Mouse (Mus musculus): ENCODE results near the gene Adck2. TPM values are rescaled to one million over a fixed set of nuclear protein-coding genes. Genes with fewer than 3 reads are reported as not detected.

Adck2 gene
- 10 to 100 TPM; 19.2 to 19.4 TPM for total RNA-seq (2021)

DNA sequence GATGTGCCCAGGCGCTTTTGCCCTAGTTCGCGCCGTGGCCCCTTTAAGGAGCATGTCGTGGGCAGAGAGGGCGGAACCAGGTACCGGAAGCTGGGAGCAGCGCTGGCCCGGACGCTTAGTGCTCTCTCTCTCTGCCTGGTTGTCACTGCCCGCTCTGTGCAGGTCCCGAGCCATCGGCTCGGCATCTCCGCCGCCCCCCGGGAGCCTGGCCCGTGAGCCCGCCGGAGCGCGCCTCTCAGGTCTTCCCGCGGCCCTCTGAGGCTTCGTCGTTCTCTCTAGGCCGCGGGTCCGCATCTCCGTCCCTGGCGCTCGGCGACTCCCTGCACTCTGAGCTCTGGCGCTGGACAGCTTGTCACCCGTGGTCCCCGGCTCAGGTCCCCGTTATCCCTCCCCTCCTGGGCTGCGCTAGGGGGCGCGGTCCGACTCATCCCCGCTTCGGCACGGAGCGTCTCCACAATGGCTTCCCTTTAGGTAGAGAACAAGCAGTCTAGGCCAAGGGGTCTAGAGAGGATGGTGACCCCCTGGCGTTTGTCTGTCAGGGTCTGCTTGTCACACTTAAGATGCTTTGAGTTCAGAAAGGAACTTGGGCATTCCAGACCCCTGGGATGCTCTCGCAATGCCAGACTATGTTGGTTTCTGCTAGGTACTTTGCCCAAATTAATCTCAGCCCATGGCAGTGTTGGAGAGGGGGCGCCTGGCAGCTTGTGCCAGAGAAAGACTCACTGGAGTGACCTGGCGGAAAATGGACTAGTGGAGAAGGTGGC, at the start of gene Adck2:
TSS of gene Adck2 (plus strand) at position 83 of the 764 bp plus-strand sequence.
- intact Hi-C loops (cut with DNase I), result loop anchor here (2.0 kb wide), 1 partner anchor 207 kb away; no protein-coding TSS in a partner anchor

DNA sequence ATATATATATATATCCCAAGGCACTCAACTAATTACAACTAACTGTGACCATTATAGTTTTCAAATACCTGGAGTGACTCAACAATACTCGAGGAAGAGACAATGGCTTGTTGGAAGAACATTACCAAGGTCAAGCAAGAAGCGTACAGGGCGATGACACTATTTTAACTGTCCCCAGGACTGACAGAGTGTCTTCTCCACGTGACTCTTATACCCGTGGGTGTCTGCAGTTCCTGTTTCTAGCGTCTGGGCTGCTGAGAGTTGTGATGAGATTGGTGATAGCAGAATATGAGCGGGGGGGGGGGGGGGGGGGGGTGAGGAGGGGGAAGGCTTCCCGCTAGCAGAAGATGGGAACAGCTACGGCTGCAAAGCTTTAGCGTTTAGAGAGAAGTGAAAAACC, 46.9 kb upstream of the Adck2 start:
- no peak for DNase-seq
- intact Hi-C loops (cut with DNase I), result no loop called here

More for the DNA sequence above, at the start of gene Adck2:
- DNase-seq, result peak; percentile 85

DNA sequence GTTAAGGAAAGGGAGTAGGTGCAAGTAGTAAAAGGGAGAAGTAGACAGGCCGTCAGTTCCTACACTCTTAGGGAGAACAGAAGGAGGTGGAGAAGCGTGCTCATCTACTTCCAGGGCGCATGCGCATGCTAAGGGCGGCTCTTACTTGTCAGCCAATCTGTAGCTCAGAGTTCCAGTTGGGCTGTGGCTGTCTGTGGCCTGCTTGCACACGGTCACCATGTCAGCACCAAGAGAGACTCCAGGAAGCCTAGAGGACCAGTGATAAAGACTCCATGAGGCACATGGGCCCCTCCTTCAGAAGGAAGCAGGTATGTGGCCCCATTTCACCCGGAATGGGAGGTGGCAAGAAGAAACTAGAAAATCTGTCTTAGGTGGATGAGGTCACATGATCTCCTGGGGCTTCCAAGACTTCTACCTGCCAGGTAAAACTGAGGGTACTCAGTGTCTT, 46.3 kb upstream of the Adck2 start:
- peak; percentile 39 to 48 for DNase-seq
- intact Hi-C loops (cut with DNase I), result no loop called here

DNA sequence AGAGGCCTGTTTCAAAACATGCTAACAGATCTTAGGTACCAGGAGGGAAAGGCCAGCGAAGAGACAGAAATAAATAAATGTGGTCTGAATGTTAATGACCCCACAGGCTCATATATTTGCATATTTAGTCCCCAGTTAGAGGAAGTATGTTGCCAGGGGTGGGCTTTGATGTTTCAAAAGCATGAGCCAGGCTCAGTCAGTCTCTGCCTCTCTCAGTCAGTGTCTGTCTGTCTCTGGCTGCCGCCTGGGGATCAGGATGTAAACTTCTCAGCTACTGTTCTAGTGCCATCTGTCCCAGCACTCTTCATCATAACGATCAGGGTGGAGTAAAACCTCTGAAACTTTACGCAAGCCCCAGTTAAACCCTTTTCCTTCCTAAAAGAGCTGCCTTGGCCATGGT, 45.9 kb upstream of the Adck2 start:
- intact Hi-C loops (cut with DNase I), result no loop called here
- no peak for DNase-seq

DNA sequence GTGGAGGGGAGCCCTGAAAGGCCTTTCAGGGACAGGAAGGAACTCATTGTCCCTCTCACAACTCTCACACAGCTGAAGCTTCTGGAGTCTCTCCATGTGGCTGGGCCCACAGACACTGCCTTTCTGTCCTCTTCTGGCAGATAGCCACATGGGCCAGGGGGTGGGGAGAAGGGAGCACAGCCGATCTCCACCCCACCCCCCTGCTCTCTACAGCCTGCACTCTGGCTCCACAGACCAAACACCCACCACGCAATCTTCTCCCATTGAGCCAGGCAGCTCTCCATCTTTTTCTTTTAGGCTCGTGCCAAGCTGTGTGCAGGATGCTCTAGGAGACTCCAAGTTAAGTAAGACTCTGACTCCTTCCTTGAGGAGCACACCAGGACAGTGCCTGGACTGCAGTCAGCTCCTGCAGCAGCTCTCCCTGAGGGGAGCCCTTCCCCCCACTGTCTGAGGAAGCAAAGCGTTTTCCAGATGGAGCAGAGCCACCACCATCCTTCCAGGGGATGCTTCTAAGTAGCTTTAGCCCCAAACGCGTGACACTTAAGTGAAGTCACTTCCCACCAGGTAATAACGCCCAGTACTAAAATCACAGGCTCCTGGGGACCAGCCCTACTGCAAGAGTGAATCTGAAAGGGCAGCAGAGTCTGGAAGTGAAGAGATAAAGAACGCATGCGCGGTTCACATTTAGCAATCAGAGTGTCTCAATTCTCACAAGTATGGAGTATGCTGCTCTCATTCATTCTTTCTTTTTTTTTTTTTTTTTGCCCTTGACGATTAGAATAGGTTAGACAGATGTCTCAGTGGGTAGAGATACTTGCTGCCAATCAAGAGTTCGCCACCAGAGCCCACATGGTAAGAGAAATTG, 44.8 kb upstream of the Adck2 start:
- intact Hi-C loops (cut with DNase I), result no loop called here
- DNase-seq, result peak; percentile 85 to 86

DNA sequence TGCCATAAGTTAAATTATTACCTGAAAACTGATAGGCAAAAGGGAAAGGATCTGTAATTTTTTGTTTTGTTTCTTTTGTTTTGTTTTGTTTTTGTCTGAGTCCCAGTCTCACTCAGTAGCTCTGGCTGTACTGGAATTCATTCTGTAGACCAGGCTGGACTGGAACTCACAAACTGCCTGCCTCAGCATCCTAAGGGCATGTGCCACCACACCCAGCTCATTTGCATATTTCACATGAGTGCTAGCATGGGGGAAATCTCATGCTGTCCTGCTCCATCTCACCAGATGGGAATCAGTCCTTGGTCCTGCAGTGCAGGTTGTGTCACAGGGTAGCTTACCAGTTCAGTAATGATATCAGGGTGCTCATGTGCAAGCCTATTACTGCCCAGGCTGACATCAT, 38.7 kb upstream of the Adck2 start:
- DNase-seq, result no peak
- intact Hi-C loops (cut with DNase I), result no loop called here

DNA sequence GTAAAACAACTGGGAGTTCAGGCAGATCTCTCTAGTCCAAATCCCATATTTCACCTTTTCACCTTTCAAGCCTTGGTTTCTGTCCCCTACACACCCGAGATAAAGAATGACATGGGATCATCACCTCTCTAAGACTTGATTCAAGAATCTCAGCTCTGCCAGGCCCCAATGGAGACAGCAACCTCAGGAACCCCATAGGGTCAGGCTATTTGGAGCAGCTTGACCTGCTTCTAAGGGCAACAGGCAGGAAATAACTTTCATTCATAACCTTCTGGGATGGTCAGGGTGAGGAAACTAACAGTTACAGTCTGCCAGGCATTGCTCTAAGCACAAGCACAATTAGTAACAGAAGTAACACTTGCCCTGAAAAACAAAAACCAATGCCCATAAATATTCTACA, 37.1 kb upstream of the Adck2 start:
- intact Hi-C loops (cut with DNase I), result no loop called here
- DNase-seq, result no peak

DNA sequence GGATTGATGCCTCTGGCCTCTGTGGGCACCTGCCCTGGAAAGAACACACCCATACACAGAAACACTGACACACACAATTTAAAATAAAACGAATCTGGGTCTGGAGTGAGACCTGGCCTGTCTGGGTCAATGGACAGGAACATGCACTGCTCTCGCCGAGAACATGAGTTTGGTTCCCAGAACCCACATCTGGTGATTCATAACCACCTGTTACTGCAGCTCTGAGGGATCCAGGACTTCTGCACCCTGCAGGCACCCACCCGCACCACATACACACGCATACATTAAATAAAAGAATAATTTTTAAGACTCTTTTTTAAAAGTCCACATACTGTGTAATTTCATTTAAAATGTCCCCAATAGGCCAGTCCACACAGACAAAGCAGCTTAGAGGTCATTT, 36.4 kb upstream of the Adck2 start:
- no peak for DNase-seq
- intact Hi-C loops (cut with DNase I), result no loop called here

DNA sequence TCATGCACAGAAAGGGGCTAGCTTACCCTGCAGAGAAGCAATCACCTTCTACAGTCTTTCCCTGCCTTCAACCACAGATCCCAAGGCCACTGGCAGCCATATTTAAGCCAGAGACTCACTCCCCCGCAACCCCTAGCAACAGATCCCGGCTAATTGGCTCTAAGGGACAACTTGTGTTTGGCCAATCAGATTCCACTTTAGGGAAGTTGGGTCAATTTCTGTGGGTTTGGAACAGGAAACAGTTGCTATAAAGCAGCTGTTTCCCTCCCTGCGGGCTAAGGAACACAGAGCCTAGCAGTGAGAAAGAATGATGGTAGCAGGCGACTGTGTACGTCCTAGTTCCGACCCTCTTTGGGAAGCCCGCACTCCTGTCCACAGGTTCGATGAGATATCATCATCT, 35.4 kb upstream of the Adck2 start:
- DNase-seq, result peak in 1 of 2 experiments; percentile 31
- intact Hi-C loops (cut with DNase I), result no loop called here

DNA sequence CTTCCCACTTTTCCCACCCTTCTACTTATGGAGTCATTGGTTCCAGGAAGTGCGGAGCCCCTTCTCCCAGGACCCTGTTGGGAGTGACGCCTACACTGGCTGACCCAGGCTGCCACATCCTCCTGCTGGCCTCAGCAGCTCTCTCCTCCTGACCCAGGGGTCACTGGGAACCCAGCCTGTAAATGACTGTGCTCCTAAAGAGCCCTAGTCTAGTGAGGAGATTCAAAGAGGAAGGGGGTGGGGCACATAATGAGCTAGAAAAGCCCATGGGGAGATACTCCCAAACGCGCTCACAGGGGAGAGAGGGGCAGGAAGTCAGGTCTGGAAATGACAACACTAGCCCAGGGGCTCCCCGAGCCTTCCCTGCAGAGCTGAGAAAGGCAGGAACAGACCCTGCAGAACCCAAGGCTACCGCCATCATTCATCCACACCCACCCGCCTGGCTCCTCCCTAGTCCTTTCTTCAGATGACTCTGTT, 34.0 kb upstream of the Adck2 start:
- DNase-seq, result peak; percentile 79 to 81
- intact Hi-C loops (cut with DNase I), result loop anchor here (2.0 kb wide), 1 partner anchor 15 kb away; no protein-coding TSS in a partner anchor

DNA sequence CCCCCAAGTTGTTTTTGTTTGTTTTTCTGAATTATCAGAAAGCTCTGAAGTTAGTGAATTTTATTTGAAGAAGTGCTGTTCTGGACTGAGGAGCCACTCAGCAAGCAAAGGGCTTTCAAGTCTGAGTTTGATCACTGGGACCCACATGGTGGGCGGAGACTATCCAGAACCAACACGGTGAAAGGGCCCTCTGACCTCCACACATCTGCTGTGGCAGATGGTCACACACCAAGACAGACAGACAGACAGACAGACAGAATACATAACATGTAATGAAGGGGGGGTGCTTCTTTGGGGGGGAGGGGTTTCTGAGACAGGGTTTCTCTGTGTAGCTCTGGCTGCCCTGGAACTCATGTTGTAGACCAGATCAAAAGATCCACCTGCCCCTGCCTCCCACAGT, 33.1 kb upstream of the Adck2 start:
- DNase-seq, result no peak
- intact Hi-C loops (cut with DNase I), result loop anchor here (2.0 kb wide), 1 partner anchor 14 kb away; no protein-coding TSS in a partner anchor

DNA sequence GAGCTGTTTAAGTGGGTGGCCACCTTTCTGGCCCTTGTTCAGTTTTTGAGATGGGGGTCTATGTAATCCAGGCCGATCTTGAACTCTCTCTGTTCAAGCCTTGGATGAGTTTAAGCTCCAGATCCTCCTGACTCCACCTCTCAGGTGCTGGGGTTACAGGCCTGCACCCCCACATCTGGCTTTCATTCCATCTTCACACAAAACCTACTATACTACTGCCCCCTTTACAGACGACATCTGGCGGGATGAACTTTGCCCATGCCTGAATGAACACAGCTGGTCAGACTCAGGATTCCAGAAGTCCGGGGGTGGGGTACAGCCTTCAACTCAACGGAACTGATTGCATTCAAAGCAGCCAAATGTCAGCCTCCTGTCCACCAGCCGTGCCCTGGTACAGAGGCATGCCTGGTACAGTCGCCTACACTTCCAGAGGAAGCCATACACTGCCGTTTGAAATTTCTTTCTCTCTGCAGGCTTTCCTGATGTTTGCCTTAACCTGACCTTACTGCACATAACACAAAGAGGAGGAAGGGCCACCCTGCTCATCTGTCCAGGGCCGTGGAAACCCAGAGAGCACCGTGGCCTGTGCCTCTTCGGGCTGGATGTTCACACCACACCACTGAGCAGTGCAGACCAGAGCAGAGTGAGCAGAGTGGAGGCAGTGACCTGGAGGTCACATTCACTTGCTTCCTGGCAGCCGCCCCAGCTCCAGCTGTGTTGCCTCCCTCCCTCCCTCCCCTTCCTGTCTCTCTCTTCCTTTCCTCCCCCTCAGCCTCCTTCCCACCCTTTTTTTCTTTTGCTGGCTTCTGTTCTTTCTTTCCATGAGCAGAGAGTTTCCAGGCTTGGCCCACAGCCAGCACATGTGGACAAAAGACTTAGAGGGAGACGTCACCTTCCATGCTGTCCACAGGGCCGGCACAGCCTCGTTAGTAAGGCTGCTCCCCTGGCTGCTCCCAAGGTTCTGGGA, 30.8 kb upstream of the Adck2 start:
- intact Hi-C loops (cut with DNase I), result loop anchor here (2.0 kb wide), 1 partner anchor 28 kb away; no protein-coding TSS in a partner anchor

DNA sequence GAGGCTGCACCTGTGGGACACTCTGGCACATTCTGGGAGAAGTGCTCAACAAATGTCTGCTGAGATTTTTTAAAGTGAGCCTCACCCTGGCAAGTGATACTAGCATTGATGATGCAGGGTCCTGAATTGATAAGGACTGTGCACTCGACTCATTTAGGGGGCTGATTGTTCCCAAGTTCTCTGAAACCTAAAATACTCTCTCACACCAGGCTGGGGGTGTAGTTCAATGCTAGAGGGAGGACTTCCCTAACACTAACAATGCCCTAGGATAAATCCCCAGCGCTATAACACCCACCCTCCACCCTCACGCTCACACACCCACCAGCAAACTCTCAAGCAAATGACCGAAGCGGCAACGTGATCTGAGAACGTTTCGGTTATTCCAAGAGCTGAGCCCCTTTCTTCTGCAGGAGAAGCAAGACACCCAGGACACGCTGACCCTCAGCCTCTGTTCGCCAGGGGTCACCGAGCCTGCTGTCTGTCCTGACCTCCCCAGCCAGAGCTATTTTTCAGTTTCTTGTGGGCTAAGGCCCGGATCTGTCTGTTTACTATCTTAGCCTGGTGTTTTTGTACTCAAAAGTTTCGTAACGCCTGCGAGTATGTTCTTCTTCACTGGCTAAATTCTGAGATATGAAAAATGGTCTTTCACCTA, 29.8 kb upstream of the Adck2 start:
- no peak for DNase-seq
- intact Hi-C loops (cut with DNase I), result loop anchor here (2.0 kb wide), 1 partner anchor 29 kb away; no protein-coding TSS in a partner anchor

More for the DNA sequence above, 30.8 kb upstream of the Adck2 start:
- DNase-seq, result peak; percentile 91 to 92

DNA sequence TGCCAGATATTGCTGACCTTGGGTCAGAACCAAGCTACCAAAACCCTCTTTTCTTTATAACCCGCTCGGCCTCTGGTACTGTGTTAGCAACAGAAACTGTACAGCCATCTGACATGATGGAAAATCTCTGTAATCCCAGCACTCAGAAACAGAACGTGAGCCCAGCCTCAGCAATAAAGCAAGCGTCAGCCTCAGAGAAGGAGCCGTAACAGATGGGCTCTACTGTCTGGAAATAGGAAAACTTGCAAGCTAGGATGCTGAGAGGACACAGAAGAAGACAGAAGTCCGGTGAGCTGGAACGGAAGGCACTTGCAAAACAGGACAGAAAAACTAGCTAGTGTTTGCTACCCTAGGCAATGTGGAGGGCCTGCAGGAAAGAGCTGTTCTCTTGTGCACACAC, 28.2 kb upstream of the Adck2 start:
- intact Hi-C loops (cut with DNase I), result no loop called here
- DNase-seq, result no peak

DNA sequence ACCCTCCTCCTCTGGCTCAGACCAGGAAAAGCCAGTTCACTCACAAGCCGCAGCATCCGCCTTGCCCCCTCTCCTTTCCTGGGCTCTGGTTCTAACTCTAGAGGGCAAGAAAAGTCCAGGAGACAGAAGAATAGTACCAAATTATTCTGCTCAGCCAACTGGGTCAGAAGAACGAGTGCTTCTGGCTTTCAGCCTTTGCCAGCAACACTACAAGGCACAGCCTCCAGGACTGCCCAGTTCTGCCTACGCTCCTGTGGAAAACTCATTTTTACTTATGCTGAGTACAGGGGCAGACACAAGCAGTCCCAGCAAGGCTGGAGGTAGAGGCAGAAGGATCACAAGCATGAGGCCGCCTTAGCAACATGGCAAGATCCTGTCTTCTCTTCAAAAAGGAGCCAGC, 25.6 kb upstream of the Adck2 start:
- intact Hi-C loops (cut with DNase I), result no loop called here

DNA sequence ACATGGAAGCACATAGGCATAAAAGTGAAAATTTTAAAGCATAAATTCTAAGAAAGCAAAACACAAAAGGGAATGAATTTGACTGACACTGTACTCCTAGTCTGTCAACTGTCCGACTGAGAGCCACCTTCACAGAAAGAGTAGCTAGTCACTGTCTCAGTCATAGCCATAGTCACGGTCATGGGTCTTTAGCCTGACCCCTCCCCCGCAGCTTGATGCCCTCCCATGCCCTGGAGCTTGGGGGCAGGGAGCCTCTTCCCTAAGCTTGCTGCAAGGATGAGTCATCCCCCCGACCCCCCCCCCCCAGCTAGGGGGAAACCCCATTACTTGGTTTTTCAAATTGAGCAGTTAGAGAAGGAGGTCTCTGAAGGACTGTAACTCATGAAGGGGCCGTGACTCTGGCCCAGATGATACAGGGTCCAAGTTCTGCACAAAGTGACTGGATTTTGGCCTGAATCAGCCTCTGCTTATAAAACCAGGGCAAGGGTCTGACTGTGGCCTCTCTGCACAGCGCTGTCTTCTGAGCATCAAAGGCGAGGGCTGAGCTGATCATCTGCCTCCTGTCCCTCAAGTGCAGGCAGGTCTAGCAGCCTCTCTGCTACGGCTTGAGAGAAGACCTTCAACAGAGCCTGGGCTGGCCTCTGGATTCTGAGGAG, 21.6 kb upstream of the Adck2 start:
- DNase-seq, result no peak

More for the DNA sequence above, 25.6 kb upstream of the Adck2 start:
- DNase-seq, result no peak

DNA sequence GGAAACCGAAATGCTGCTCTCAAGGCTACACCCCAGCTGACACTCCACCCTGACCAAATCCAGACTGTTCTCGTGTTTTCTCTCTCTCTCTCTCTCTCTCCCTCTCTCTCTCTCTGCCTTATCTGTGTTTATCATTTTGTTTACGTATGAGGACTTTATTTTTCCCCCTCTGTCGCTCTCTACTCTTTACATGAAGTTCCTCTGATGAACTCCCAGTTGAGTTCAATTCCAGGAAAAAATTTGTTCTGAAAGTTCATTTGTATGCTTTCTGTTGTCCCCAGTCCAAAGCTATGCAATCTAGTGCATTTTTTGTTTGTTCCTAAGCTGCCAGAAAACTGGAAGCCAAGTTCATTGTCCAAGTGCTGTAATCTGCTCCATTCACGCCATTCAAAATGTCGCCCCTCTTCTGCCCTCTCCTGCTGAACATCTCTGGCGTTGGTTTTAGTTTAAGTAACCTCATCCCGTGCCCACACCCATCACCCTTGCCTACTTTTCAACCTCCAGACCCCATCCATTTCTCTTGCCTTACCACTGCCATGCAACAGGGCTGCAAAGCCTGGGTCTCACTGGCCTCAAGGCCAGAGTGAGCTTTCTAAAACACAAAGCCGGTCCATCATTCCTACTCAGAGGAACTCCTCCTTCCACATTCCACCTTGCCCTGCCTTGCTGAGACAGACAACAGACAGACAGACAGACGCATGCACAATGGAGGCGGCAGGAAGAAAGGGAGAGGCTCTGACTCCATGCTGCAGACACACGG, 18.6 kb upstream of the Adck2 start:
- DNase-seq, result peak; percentile 37 to 47
- intact Hi-C loops (cut with DNase I), result loop anchor here (2.0 kb wide), 1 partner anchor 14 kb away; no protein-coding TSS in a partner anchor

More for the DNA sequence above, 21.6 kb upstream of the Adck2 start:
- intact Hi-C loops (cut with DNase I), result no loop called here

DNA sequence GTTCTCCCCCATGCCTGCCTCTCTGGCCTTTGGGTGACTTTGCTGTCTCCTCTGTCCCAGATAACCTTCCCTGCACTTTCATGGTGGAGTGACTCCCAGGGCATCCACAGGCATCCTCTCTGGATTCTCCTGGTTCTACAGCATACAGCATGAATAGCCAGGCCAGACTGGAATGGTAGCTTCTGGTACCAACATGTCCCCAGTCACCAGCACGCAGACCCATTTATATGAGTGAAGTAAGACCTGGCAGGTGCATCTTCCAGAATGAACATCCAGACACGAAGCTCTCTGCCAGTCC, 18.1 kb upstream of the Adck2 start:
- DNase-seq, result no peak
- intact Hi-C loops (cut with DNase I), result loop anchor here (2.0 kb wide), 1 partner anchor 15 kb away; no protein-coding TSS in a partner anchor

Measured in heart, postnatal 10 days (tissue).